Comparison of ENCODE assay signal across 11 mouse cellular contexts in genomic region chr1:133048690-133049089, GRCm38 (mm10). TPM values are rescaled to one million over a fixed set of nuclear protein-coding genes. Genes with fewer than 3 reads are reported as not detected.
DNase-seq lines count a peak whose midpoint lies in the region; ATAC-seq and TF ChIP-seq lines count a peak whose summit lies in the region.
"Had no signal": no experiment of that assay in that cellular context is flagged by ENCODE, and none has a peak within 500 bp of the region (broad histone marks: within the 10 kb centered on the region; RNA-seq: fewer than 3 reads in every experiment).

No protein-coding gene starts in this region.

- no peak for DNase-seq in heart, postnatal 36 days
- DNase-seq in embryonic facial prominence, embryonic 10.5 days (ENCODE audit: low spot score) = no peak
- DNase-seq in forebrain, postnatal 0 days = peak; percentile 26
- DNase-seq in midbrain, embryonic 14.5 days = no peak
- DNase-seq in ovary, postnatal 36 days (ENCODE audit: low spot score) = no peak
- no peak for DNase-seq in thymus, postnatal 25 days
- DNase-seq in thymus, postnatal 0 days (ENCODE audit: low spot score) = no peak
- DNase-seq: liver, embryonic 13.5 days; right cerebral cortex, postnatal 4 days had no signal

- no peak overlapping the region for H3K9ac ChIP-seq in heart, embryonic 12.5 days
- H3K9ac ChIP-seq in forebrain, postnatal 0 days = peak overlapping the region; percentile 31; the same call in 1 of the 2 replicates
- peak overlapping the region; percentile 23; the same call in 1 of the 2 replicates for H3K9ac ChIP-seq in midbrain, embryonic 14.5 days (replicated peaks; ENCODE audit: low read length)
- H3K9ac ChIP-seq: liver, embryonic 13.5 days had no signal

- intact Hi-C loops in heart, postnatal 36 days (cut with DNase I) = no loop called here

- H3K27ac ChIP-seq in heart, embryonic 12.5 days (ENCODE audit: poor library complexity, severe bottlenecking) = no peak overlapping the region
- H3K27ac ChIP-seq in embryonic facial prominence, embryonic 10.5 days (replicated peaks) = no peak overlapping the region
- 0 out of 2 replicates have a peak overlapping the region, but pooled peaks have one; percentile 46 for H3K27ac ChIP-seq in forebrain, postnatal 0 days (ENCODE audit: low read depth, low read length)
- no peak overlapping the region for H3K27ac ChIP-seq in midbrain, embryonic 14.5 days (replicated peaks; ENCODE audit: low read depth, low read length)
- H3K27ac ChIP-seq: liver, embryonic 13.5 days; macrophage had no signal

- ATAC-seq in heart, embryonic 12.5 days (ENCODE audit: insufficient number of reproducible peaks, low FRiP score) = no peak
- no peak for ATAC-seq in forebrain, postnatal 0 days
- ATAC-seq in midbrain, embryonic 14.5 days (ENCODE audit: low FRiP score, low TSS enrichment) = no peak

- H3K36me3 ChIP-seq in heart, embryonic 12.5 days = no peaks in the 10 kb centered on the region
- H3K36me3 ChIP-seq in embryonic facial prominence, embryonic 10.5 days (replicated peaks) = no peaks in the 10 kb centered on the region
- no peaks in the 10 kb centered on the region for H3K36me3 ChIP-seq in forebrain, postnatal 0 days (ENCODE audit: insufficient read depth)
- no peaks in the 10 kb centered on the region for H3K36me3 ChIP-seq in midbrain, embryonic 14.5 days (ENCODE audit: control insufficient read depth, insufficient read depth, low read length)
- H3K36me3 ChIP-seq: liver, embryonic 13.5 days had no signal

- H3K9me3 ChIP-seq in heart, embryonic 12.5 days (replicated peaks) = no peaks in the 10 kb centered on the region
- H3K9me3 ChIP-seq in embryonic facial prominence, embryonic 10.5 days = no peaks in the 10 kb centered on the region
- no peaks in the 10 kb centered on the region for H3K9me3 ChIP-seq in forebrain, postnatal 0 days (ENCODE audit: low read length)
- H3K9me3 ChIP-seq in midbrain, embryonic 14.5 days (ENCODE audit: control insufficient read depth, low read length) = no peaks in the 10 kb centered on the region
- H3K9me3 ChIP-seq: liver, embryonic 13.5 days had no signal

- TF ChIP-seq CTCF in forebrain, postnatal 0 days (IDR thresholded peaks at IDR 0.05; ENCODE audit: low read depth) = no peak

- H3K27me3 ChIP-seq in heart, embryonic 12.5 days (replicated peaks) = no peaks in the 10 kb centered on the region
- H3K27me3 ChIP-seq in embryonic facial prominence, embryonic 10.5 days (replicated peaks; ENCODE audit: low read depth, poor library complexity, severe bottlenecking) = peaks cover 20% of the 10 kb centered on the region; the same call in 1 of the 2 replicates
- no peaks in the 10 kb centered on the region for H3K27me3 ChIP-seq in forebrain, postnatal 0 days (ENCODE audit: insufficient read depth, low read length)
- no peaks in the 10 kb centered on the region for H3K27me3 ChIP-seq in midbrain, embryonic 14.5 days (ENCODE audit: control insufficient read depth, insufficient read depth, low read length)

- H3K4me1 ChIP-seq in heart, embryonic 12.5 days (replicated peaks) = peaks cover 65% of the 10 kb centered on the region
- peaks cover 67% of the 10 kb centered on the region for H3K4me1 ChIP-seq in embryonic facial prominence, embryonic 10.5 days
- peaks cover 22% of the 10 kb centered on the region for H3K4me1 ChIP-seq in forebrain, postnatal 0 days (ENCODE audit: insufficient read depth)
- peaks cover 46% of the 10 kb centered on the region for H3K4me1 ChIP-seq in midbrain, embryonic 14.5 days (ENCODE audit: control insufficient read depth, insufficient read depth, low read length)

- 12% methylated on average over 2 of the region's 2 CpGs for WGBS in heart, embryonic 12.5 days
- whole genome bisulfite sequencing in embryonic facial prominence, embryonic 10.5 days = 54% methylated on average over 2 of the region's 2 CpGs
- WGBS in forebrain, postnatal 0 days = 16% methylated on average over 2 of the region's 2 CpGs
- WGBS in midbrain, embryonic 14.5 days = 17% methylated on average over 2 of the region's 2 CpGs

- H3K4me3 ChIP-seq in heart, embryonic 12.5 days = no peak overlapping the region
- peak overlapping the region; percentile 95; the same call in 1 of the 2 replicates for H3K4me3 ChIP-seq in embryonic facial prominence, embryonic 10.5 days
- H3K4me3 ChIP-seq in forebrain, postnatal 0 days (ENCODE audit: low read depth, low read length) = peak overlapping the region; percentile 5; the same call in 1 of the 2 replicates
- H3K4me3 ChIP-seq in midbrain, embryonic 14.5 days (replicated peaks; ENCODE audit: low read depth, low read length) = 0 out of 2 replicates have a peak overlapping the region, but pooled peaks have one; percentile 5
- H3K4me3 ChIP-seq: liver, embryonic 13.5 days had no signal

- H3K4me2 ChIP-seq in heart, embryonic 12.5 days = peak overlapping the region; percentile 78
- H3K4me2 ChIP-seq in forebrain, postnatal 0 days (ENCODE audit: low read depth) = peak overlapping the region; percentile 72
- peak overlapping the region; percentile 88 for H3K4me2 ChIP-seq in midbrain, embryonic 14.5 days (ENCODE audit: low read length)
- H3K4me2 ChIP-seq: liver, embryonic 13.5 days had no signal

RNA-seq across cellular contexts. Expression of gene Pik3c2b, which starts 3.2 kb away (rescaled TPM):
- 11.5 and 11.7 TPM in 2 replicates for polyA plus RNA-seq in heart, embryonic 12.5 days (2016; fragmentation: Nextera tagmentation; extraction: Ambion mirVana)
- total RNA-seq in heart, postnatal 36 days (2021) = 10 to 100 TPM; 17.9 to 20.4 TPM
- polyA plus RNA-seq in embryonic facial prominence, embryonic 10.5 days (2016; fragmentation: Nextera tagmentation; extraction: Ambion mirVana) = 8.6 and 10.5 TPM in 2 replicates
- total RNA-seq in forebrain, postnatal 0 days (2014; rRNA removed) = 17.1 and 18.3 TPM in 2 replicates
- 5.7 and 7.2 TPM in 2 replicates for polyA plus RNA-seq in forebrain, postnatal 0 days (2015; fragmentation: Nextera tagmentation; extraction: Ambion mirVana)
- polyA plus RNA-seq in midbrain, embryonic 14.5 days (2014; fragmentation: Nextera tagmentation; extraction: Ambion mirVana) = 14.3 and 17.0 TPM in 2 replicates
- 2.1 and 2.6 TPM in 2 replicates for polyA plus RNA-seq in thymus, postnatal 0 days (2015; fragmentation: Nextera tagmentation; extraction: Ambion mirVana)

RNA-seq across cellular contexts. Expression of gene Mdm4, which starts 18.3 kb away (rescaled TPM):
- polyA plus RNA-seq in heart, embryonic 12.5 days (2016; fragmentation: Nextera tagmentation; extraction: Ambion mirVana) = 31.3 and 35.5 TPM in 2 replicates
- total RNA-seq in heart, postnatal 36 days (2021) = 10 to 100 TPM; 25.3 to 29.9 TPM
- 37.7 and 41.4 TPM in 2 replicates for polyA plus RNA-seq in embryonic facial prominence, embryonic 10.5 days (2016; fragmentation: Nextera tagmentation; extraction: Ambion mirVana)
- total RNA-seq in forebrain, postnatal 0 days (2014; rRNA removed) = 60.4 and 74.8 TPM in 2 replicates
- polyA plus RNA-seq in forebrain, postnatal 0 days (2015; fragmentation: Nextera tagmentation; extraction: Ambion mirVana) = 22.2 and 27.4 TPM in 2 replicates
- polyA plus RNA-seq in midbrain, embryonic 14.5 days (2014; fragmentation: Nextera tagmentation; extraction: Ambion mirVana) = 52.5 and 53.5 TPM in 2 replicates
- 32.9 and 36.9 TPM in 2 replicates for polyA plus RNA-seq in thymus, postnatal 0 days (2015; fragmentation: Nextera tagmentation; extraction: Ambion mirVana)
